Mouse (Mus musculus) CH12.LX (cell line): ENCODE data around the gene Gzmm.

Experiments used
- EP300 ChIP-seq: IDR thresholded peaks from 2 replicates; pipeline ENCODE4 v1.6.1; 2011; ENCODE audit warnings: low read length, improper control_type of control experiment
- MXI1 ChIP-seq: IDR thresholded peaks from 2 replicates; pipeline ENCODE4 v1.6.1; 2011; ENCODE audit warnings: mild to moderate bottlenecking, low read depth, low read length, improper control_type of control experiment
- NELFE ChIP-seq: IDR thresholded peaks from 2 replicates; pipeline ENCODE4 v1.6.1; 2011; ENCODE audit warnings: low read depth, low read length, improper control_type of control experiment
- POLR2A ChIP-seq: IDR thresholded peaks from 2 replicates; pipeline ENCODE4 v1.6.1; 2011; ENCODE audit warnings: low read depth, mild to moderate bottlenecking, improper control_type of control experiment, low read length
- ZKSCAN1 ChIP-seq: IDR thresholded peaks from 2 replicates; pipeline ENCODE4 v1.6.1; 2012; ENCODE audit warnings: low read depth, inconsistent platforms, low read length, improper control_type of control experiment, borderline replicate concordance
- ZMIZ1 ChIP-seq: IDR thresholded peaks from 2 replicates; pipeline ENCODE4 v1.6.1; 2012; ENCODE audit warnings: low read depth, mild to moderate bottlenecking, inconsistent platforms, low read length, improper control_type of control experiment

DNA sequence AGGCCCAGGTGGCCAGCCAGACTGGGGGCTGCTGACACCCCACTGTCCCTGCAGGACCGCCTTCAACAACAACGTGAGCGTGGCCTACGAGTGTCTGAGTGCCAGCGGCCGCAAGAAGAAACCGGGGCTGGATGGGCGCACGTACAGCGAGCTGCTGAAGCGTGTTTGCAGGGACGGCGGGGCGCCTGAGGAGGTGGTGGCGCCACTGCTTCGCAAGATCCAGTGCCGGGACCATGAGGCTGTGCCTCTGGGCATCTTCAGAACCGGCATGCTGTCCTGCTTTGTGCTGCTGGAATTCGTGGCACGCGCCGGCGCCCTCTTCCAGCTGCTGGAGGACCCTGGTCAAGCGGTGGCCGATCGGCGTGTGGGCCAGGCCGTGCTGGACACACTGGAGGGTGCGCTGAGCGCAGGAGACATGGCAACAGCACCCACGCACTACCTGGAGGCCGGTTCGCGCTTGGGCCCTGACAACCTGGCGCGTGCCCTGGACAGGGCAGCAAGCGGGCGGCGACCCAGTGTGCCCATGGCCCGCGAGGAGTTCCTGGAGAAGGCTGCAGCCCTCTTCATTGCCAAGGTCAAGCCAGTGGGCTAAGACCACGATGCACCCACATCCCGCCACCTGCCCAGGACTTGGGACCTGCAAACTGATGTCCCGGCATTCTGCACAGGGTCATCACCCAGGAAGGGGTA is 13.3 kb upstream of the Gzmm start:
- TF ChIP-seq POLR2A (no peak), NELFE (no peak), EP300 (no peak), ZKSCAN1 (no peak), ZMIZ1 (no peak), MXI1 (no peak)
